Mouse (Mus musculus) gastrocnemius, postnatal 25 days (tissue): Measurements from ENCODE around the gene Auh. TPM values are rescaled to one million over a fixed set of nuclear protein-coding genes. Genes with fewer than 3 reads are reported as not detected.

Source experiments
- DNase-seq: peaks from one replicate; pipeline ENCODE4 v3.0.0; 2022
- total RNA-seq, 2 experiments: library from RNA; stranded (reverse); gene quantifications; 1 replicate in 1 of 2; 2 replicates in 1 of 2; pipeline ENCODE4 v1.2.3; 2021

Auh gene
- total RNA-seq, 2 experiments from 2014 or later: 62.9 to 64.6 TPM

GRCm38 (mm10) chr13:52834591-52834990, 94.9 kb downstream of the Auh start:
- no peak for DNase-seq

GRCm38 (mm10) chr13:52833748-52834147, 95.7 kb downstream of the Auh start:
- DNase-seq: no peak

DNA sequence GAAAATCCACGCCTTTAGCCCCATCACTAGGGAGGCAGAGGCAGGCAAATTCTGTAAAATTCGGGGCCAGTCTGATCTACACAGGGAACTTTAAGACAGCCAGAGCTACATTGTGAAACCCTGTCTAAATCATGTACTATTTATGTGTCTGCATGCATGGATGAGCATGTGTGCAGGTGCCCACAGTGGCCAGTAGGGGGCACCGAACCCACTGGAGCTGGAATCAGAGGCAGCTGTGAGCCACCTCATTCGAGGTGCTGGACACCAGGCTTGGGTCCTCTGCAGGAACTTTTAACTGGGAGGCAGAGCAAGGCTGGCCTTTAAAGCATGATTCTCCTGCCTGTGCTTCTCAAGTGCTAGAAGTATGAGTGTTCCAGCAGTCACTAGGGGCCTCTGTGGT, 96.3 kb downstream of the Auh start:
- DNase-seq: no peak

GRCm38 (mm10) chr13:52832481-52833170, 96.9 kb downstream of the Auh start:
- DNase-seq: no peak

DNA sequence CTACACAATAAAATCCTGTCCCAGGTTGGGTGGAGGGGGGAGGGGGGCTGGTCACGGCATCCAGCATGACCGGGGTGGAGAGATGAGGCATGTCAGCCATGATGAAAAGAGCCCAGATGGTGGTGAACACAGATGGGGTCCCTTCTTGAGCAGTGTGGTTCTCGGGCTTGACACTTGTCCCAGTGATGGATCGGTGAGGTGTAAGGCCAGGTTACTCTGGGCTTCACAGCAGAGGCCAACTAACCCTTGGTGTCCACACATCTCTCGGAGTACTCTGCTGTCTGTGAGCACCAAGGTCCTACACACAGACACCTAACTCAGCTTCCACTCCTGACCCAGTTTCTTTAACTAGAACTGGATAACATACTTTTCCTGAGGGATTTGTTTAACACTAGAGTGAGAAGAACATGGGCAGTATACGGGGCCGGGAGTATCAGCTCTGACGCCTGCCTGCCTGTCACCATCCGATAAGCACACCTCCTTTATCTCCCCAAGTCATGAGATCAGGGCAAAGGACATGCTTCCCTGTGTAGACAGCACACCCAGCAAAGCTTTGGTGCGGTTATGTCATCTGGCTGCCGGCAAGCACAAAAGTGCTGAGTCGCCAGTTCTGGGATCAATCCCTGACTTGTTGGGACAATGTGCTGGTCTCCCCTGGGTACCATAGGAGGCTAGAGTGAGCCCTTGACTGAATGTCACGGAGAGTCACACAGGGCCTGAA, 98.3 kb downstream of the Auh start:
- no peak for DNase-seq

DNA sequence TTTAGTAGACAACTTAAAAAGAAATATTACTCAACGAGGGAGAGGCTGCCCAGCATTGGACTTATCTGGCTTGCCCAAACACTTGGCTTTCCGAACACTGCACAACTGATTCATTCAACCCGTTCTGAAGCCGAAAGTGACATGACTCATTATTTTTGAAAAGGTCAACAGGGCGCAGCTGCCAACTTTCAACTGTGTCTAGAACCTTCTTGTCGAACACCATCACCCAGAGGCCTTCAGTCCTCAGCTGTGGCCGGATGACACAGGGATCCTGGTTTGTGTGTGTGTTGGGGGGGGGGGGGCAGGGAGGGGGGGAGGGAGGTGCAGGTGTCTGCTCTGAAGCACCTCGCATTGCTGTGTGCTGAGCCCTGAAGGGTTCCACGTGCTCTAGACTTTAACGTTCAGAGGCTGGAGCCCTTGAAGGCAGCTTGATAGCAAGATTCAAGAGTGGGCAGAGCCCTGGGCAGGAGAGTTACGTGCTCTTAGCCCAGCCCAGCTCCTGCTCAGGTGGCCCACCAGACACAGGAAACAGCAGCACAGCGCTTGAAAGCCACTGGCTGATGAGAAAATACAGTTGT, 100.4 kb downstream of the Auh start:
- peak; percentile 47 for DNase-seq

- DNase-seq: no peak
Observed at GRCm38 (mm10) chr13:52828217-52828616, 101.3 kb downstream of the Auh start.

GRCm38 (mm10) chr13:52826666-52827065, 102.8 kb downstream of the Auh start:
- no peak for DNase-seq

DNA sequence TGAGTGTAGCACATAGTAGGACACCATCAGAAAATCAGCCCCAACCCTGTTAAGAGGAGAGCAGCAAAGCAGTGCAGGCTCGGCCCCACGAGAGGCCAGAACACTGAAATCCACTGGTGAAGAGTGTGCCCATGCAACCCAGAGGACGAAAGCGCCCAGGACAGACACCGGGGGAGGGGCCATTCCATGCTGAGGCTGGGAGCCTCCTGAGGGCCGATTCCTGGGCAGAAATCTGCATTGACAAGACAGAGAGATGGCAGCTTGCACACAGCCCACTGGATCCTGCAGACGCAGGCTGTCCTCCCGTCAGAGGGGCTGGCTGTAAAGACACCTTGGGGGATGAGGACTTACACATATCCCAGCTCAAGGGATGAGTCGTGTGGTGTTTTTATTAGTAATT, 104.7 kb downstream of the Auh start:
- DNase-seq: no peak

GRCm38 (mm10) chr13:52822165-52823149, 107.0 kb downstream of the Auh start:
- DNase-seq: peak; percentile 49

DNA sequence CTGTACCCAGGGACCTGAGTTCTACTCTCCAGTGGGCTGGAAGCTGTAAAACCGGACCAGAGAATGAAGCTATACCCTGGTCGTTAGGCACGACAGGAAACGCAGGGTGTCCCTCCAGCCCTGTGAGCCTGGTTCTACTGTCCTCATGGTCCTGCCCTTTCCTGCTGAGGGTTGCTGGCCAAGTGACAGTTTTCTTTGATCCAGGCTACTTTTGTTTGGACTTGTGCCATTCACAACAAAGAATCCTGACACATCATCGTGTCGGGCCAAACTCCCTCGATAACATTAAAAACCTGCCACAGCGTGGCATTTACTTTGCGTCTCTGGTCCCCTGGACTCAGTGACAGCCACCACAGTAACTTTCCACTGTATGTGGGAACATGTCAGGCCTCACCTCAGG, 107.9 kb downstream of the Auh start:
- DNase-seq: no peak

- no peak for DNase-seq
Observed at GRCm38 (mm10) chr13:52819901-52820300, 109.6 kb downstream of the Auh start.

DNA sequence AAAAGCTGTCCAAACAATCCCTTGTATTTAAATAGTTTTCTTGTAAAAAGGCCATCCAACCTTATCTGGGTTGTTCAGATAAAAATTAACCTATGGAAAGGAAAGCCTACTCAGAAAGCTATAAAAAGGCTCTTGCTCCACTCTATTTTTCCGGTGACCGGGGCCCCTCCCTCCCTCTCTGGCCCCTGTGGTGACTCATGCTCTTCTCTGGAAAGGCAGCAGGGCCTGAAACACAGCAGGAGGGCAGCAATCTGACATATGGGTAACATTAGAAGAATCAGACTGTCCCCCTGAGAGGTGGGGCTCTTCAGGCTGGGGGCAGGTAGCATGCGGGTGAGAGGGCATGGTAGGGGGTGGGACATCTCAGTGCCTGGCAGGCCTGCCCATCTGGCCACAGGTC, 110.7 kb downstream of the Auh start:
- peak; percentile 70 for DNase-seq

DNA sequence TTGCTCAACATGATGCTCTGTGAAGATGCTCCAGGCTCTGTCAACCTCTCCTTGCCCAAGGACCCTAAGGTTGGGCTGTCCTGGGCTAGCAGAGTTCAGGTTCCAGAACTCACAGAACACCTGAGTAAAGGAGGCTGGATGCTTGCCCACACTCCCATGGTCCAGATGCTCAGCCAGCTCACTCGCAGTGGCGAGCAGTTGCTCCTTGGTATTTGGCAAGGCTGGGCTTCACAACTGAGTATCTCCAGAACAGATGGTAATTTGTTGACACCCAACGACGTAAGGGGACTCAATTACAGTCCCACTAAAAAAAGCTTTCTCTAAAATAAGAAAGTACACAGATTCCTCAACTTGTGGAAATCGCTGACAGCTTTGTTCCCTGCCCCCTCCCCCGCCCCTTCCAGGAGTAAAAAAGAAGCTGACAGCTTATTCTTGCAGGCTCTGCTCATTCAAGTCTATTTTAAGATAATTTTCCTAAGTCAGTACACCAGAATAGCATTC, 111.4 kb downstream of the Auh start:
- peak; percentile 60 for DNase-seq

DNA sequence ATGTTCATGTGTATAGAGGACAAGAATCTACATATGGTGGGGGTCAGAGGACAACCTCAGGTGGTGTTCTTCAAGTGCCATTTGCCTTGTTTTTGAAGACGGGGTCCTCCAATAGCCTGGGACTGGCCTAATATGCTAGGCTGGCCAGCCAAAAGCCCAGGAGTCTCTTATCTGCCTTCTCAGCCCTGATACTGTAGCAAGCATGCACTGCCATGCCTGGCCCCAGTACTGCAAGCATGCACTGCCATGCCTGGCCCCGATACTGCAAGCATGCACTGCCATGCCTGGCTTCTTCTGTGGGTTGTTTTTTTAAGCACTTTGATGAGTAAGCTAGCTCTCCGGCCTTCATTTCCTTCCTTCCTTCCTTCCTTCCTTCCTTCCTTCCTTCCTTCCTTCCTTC, 115.7 kb downstream of the Auh start:
- DNase-seq: no peak

DNA sequence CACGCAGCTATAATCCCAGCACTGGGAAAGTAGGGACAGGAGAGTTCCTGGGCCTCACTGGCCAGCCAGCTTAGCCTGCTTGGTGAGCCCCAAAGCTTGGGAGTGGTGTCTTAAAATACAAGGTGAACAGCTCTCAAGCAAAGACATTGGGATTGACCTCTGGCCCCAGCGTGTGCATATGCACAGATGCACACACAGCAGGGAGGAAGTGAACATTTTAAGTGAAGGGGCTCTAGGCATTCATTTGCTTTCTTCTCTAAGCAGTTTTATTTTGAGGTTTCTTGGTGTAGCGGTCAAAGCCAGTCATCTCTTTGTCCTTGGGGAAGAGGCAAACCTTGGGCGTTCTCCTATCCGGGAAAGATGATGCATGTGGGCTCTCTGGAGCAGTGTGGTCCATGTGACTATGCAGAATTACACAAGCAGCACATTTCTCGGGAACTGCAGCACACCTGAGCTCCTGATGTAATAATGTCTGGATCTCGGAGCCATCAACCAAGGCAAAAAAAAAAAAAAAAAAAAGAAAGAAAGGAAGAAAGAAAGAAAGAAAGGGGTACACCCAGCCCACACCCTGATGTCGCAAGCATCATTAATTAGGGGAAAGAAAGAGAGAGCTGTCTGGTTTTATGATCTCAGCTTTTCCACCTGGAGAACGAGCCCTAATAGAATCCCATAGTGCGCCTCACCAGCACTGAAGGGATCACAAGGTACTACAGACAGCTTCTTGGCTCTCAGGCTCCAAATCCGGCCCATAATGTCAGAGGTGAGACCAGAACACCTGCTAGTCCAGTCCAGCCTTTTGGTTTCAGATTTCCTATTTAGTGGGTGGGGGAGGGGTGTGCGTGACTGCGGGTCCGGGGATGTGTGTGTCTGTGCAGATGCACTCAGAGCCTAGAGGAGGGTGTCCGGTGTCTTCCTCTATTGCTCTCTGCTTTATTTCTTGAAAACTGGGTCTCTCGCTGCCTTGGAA, 116.6 kb downstream of the Auh start:
- peak; percentile 41 for DNase-seq

DNA sequence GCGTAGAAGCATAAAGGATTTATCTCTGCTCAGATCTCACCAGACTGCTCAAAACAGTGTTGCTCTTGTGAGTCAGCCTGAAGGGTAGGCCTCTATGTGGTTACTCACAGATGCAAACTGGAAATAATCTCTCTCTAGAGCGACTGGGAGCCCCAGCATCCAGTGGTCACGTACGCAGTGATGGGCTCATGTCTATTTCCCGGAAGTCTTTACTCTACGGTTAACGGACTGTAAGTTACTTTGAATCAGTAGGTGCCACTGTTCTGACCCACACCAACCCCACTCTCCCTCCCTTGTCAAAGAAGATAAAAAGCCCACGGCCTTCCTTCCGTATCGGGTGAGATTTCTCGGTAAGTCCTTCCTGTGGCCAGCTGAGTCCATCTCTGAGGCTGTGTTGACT, 121.8 kb downstream of the Auh start:
- no peak for DNase-seq

- DNase-seq: no peak
Observed at GRCm38 (mm10) chr13:52806029-52806428, 123.5 kb downstream of the Auh start.

GRCm38 (mm10) chr13:52805581-52805980, 123.9 kb downstream of the Auh start:
- DNase-seq: peak; percentile 63

DNA sequence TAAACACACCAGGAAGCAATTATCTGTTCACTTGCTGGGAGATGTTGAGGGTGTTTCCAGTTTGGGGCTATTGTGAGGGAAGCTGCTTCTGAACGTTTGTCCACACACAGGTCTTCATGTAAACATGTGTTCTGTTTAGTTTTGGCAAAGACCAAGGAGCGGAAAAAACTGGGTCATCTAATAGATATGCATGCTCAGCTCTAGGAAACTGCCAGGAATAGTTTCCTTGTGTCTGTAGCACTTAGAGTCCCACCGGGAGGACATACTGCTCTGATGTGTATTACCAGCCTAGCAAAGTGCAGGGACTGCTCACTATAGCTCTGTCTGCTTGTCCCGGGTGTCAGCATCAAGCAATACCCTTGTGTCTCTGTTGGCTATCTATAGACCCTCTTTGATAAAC, 127.0 kb downstream of the Auh start:
- no peak for DNase-seq
